Mouse (Mus musculus): Measurements from ENCODE around the gene Akr1c12.

The Akr1c12 gene

DNA sequence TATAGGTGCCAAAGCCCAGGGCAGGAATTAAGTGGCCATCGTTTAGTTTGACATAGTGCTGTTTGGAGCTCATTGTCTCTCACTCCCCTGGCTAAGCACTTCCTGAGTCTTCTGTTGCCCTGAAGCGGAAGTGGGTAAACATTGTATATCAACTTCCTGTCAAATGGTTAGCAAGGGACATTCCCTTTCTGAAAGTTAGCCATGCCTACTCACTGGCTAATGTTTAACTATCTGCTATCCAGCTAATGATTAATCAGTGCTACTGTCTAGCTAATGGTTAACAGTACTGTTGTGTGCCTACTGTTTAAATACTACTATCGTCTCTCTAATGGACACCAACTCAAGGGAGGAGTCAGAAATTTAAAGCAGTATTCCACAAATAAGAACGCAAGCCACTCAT is at the start of gene Akr1c12:
Gene Akr1c12 (minus strand): TSS at position 150 of the 400 bp plus-strand sequence.
- no peak for TF ChIP-seq GATA4 (IDR thresholded peaks at IDR 0.05; ENCODE audit: insufficient replicate concordance, low read length)

- TF ChIP-seq GATA4 (IDR thresholded peaks at IDR 0.05; ENCODE audit: insufficient replicate concordance, low read length), result no peak
These were observed 39.5 kb upstream of the Akr1c12 start for GRCm38 (mm10) chr13:4318773-4319172.

DNA sequence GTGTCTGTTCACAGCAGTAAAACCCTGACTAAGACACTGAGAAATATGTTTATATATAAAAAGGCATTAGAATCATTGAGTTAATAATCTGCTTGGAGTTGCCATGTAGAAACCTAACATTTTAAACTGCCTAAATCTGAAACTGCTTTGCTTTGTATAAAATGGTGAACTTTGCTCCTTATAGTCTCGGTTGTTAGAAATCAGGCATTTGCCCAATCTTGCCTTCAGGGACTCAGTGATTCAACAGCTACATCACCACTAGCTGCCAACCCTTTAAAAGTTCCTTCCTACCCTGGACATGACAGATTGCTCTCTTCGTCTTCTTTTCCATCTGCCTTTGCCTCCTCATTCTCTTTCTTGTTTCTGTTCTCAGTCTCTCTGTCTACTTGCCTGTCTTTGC is 34.7 kb upstream of the Akr1c12 start:
- TF ChIP-seq GATA4 (IDR thresholded peaks at IDR 0.05; ENCODE audit: insufficient replicate concordance, low read length), result no peak

DNA sequence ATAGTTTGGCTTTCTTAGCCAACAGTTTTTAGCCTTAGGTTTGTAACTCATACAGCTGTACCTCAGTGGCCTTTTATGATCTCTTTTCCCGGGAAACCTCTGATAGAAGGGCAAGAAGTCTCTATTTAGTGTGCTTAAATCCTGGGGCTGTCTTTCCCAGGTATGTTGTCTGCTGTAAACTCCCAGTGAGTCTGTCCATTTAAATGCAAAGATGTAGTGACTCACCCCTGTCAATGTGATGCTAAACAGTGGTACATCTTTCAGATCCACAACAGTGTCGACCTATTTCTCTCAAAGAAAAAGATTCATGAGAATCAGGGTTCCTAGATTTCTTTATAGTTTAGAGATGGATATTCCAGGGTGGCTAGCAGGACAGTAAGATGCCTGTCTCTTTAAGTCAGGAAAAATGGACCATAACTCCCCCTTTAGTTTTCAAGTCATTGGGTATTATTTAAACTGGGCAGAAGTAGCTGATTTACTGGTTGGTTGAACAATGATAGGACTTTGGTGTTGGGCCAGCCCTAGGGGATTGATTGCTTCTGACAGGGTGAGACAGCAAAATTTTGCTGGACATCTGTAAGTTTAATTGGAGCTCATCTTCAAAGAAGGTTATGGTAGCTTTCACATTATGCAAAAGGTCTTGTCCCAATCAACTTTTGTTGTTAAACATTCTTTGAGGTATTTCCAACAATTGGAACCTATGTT is 25.8 kb upstream of the Akr1c12 start:
- TF ChIP-seq GATA4 (IDR thresholded peaks at IDR 0.05; ENCODE audit: insufficient replicate concordance, low read length), result no peak

GRCm38 (mm10) chr13:4296991-4297390 is 17.8 kb upstream of the Akr1c12 start:
- TF ChIP-seq GATA4 (IDR thresholded peaks at IDR 0.05; ENCODE audit: insufficient replicate concordance, low read length), result no peak

DNA sequence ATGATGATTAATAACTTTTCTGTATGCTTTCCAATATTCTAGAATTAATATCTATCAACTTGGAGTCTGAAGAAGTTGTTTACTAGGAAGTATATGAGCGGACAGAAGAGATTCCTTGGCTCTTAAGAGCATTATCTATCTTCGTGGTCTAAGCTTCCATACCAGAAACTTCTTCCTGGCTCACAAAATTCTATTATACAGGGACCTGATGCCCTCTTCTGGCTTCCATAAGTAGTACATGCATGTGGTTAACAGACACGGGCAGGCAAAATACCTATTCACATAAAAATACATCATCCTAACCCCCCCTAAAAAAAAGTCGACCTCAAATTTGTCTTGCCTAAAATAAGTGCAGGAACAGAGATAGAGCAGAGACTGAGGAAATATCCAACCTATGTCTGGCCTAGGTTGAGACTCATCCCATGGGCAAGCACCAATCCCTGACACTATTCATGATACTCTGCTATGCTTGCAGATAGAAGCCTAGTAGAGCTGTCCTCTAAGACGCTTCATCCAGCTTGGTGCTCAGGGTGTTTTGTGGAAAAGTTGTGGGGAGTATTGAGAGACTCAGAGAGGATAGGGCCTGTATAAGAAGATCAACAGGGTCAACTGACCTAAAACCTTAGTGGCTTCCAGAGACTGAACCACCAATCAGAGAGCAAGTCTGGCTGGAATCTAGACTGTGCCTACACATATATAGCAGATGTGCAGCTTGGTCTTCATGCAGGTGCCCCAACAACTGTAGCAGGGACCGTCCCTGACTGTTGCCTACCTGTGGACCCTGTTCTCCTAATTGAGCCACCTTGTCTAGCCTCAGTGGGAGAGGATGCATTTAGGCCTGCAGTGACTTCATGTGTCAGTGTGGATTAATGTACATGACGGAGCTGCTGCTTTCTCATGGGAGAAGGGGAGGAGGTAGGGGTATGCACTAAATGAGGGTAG is 2.5 kb upstream of the Akr1c12 start:
- no peak for TF ChIP-seq GATA4 (IDR thresholded peaks at IDR 0.05; ENCODE audit: insufficient replicate concordance, low read length)

DNA sequence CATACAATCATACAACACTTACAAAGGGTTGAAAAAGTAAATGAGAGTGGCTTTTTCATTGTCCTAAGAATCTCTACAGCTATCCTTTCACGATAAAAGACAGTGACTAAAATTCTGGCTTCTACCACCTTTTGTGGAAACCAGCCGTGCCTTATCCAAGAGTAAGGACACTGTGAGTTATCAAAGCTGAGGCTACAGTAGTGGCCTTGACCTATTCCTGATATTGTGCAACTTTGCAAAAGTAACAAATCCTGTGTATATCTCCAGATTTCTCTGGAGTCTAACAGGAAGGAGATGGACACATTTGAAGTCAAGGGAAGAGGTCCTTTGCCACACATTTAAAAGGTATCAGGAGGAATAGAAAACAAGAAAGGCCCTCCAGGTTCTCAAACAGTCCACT is 1.7 kb downstream of the Akr1c12 start:
- no peak for TF ChIP-seq GATA4 (IDR thresholded peaks at IDR 0.05; ENCODE audit: insufficient replicate concordance, low read length)

GRCm38 (mm10) chr13:4270860-4271259 is 8.4 kb downstream of the Akr1c12 start:
- TF ChIP-seq GATA4 (IDR thresholded peaks at IDR 0.05; ENCODE audit: insufficient replicate concordance, low read length), result no peak

- TF ChIP-seq GATA4 (IDR thresholded peaks at IDR 0.05; ENCODE audit: insufficient replicate concordance, low read length), result no peak
These were observed 14.2 kb downstream of the Akr1c12 start for GRCm38 (mm10) chr13:4265047-4265446.

- no peak for TF ChIP-seq GATA4 (IDR thresholded peaks at IDR 0.05; ENCODE audit: insufficient replicate concordance, low read length)
These were observed 14.6 kb downstream of the Akr1c12 start for GRCm38 (mm10) chr13:4264612-4265011.

DNA sequence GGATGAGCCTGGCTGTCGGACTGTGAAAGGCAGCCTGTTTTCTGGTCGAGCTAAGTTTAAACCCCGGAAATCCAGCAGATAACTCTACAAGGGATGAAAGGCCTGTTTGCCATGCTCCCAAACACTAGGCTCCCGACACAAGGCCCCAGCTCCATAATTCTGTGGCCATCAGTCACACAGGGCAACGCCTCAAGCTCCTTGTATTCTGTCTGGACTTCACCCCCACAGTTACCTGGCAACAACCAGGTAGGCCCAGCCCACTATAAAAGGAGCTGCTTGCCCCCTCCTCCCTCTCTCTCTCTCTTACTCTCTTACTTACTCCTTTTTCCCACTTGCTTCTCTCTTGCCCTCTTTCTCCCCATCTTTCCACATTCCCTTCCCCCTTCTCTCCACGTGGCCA is 21.9 kb downstream of the Akr1c12 start:
- no peak for TF ChIP-seq GATA4 (IDR thresholded peaks at IDR 0.05; ENCODE audit: insufficient replicate concordance, low read length)

DNA sequence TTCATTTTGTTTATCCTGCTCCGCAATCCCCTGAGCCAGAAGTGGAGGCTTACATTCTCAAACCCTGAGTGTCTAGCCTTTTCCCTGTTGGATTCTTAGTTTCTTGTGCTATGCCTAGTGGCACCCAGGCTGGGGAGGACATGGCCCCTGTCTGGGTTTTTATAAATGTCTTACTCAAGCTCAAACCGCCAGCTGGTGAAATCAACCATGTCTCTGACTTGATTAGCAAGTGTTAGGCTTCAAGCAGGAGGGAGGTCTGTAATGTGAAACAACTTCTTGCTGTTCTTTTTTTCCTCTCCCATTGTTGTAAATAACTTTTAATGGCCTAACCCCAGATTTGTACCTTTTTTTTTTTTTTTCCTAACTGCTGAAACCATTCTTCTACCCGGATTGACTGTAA is 29.9 kb downstream of the Akr1c12 start:
- no peak for TF ChIP-seq GATA4 (IDR thresholded peaks at IDR 0.05; ENCODE audit: insufficient replicate concordance, low read length)

DNA sequence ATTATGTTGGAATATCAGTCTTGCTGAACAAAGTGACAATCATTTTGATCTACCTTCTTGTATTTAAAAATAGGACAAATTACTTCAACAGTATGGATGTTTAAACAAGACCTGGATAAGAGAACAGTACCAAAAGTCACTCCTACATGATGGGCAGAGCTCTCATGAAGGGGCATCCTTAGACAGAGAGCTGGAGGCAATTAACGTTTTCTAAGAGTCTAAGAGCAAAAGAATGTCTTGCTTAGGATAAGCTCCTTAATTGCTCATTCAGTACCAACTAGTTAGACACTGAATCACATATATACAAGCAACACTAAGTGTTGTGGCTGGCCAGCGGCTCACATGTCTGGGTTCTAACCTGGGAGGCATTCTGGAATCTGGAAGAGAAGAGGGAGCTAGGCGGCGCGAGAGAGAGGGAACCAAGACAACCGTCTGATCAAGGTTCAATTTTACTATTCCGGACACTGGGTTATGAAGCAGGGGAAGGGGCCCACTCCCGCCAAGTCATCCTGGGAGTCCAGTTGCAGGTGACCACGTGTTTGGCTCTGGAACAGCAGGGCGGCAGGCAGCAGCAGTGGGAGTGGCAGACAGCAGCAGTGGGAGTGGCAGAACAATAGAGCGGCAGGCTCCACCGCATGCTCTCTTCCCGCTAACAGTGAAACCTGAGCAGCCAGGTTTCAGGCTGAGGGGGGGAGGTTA is 34.2 kb downstream of the Akr1c12 start:
- TF ChIP-seq GATA4 (IDR thresholded peaks at IDR 0.05; ENCODE audit: insufficient replicate concordance, low read length), result no peak

DNA sequence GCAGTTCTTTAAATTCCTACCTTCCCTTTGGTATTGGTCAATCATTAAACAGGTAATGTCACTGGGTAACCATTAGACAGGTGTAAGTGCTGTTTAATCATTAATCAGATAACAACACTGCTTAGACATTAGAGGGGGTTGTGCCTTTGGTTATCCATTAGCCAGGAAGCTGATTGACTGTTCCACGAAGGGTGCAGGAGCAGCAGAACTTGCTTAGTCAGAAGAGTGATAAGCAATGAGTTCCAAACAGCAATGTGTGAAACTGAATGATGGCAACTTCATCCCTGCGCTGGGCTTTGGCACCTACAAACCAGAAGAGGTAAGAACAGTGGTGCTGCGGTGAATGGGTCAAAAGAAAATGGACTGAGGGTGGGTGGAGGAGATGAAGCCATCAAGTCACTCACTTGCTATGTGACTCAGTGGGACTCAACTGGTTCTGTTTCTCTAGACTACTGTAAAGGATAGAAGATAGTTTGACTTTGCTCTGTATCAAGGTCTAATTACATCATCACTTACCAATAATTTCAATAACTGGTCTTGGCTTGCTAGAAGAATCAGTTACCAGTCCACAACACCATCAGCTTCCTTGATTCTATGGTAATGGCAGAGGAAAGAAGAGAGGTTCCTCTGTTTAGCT is 45.6 kb downstream of the Akr1c12 start:
- TF ChIP-seq GATA4 (IDR thresholded peaks at IDR 0.05; ENCODE audit: insufficient replicate concordance, low read length), result no peak; the same call in none of the 2 replicates

DNA sequence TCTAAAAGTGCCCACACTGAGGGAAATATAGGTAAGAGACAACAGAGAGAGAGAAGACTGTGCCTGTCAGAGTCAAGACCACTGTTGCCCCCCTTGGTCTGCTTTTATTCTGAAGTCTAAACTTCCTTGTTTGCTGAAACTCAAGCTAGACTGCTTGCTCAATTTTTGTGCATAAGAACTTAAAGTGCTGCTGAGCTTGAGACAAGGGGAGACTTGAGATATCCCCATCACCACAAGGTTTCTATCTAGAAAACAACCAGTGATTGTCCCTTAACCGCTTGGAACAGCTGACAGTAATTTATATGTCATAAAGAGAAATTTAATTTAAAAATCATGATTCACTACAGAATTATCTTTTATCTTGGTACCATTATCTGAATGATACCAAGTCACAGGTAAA is 46.1 kb downstream of the Akr1c12 start:
- no peak for TF ChIP-seq GATA4 (IDR thresholded peaks at IDR 0.05; ENCODE audit: insufficient replicate concordance, low read length)
